Mouse (Mus musculus) megakaryocyte, embryonic 14.5 days (primary cell): ENCODE measurements around the gene Zbtb38. TPM values are rescaled to one million over a fixed set of nuclear protein-coding genes. Genes with fewer than 3 reads are reported as not detected.
A peak's percentile ranks its signal among the peaks of the same experiment; 100 is the strongest.

Experiments used
- H3K27me3 ChIP-seq: replicated peaks from 2 replicates; pipeline ENCODE3; 2012; ENCODE audit warnings: inconsistent platforms
- H3K36me3 ChIP-seq: replicated peaks from 2 replicates; pipeline ENCODE3; 2012; ENCODE audit warnings: low read length, inconsistent platforms, mixed read lengths
- H3K4me1 ChIP-seq: 2 replicates; pipeline ENCODE4 v1.6.1; 2012; ENCODE audit warnings: inconsistent platforms
- H3K4me3 ChIP-seq: replicated peaks from 2 replicates; pipeline ENCODE3; 2012; ENCODE audit warnings: moderate library complexity, mild to moderate bottlenecking, inconsistent platforms
- H3K9me3 ChIP-seq: 2 replicates; pipeline ENCODE4 v1.6.1; 2012; ENCODE audit warnings: inconsistent platforms
- FLI1 ChIP-seq: IDR thresholded peaks from 2 replicates; pipeline ENCODE4 v1.6.1; 2012; ENCODE audit warnings: low read length, inconsistent platforms, mixed read lengths
- GATA1 ChIP-seq: IDR thresholded peaks from 3 replicates; pipeline ENCODE4 v1.6.1; 2012; ENCODE audit warnings: mixed read lengths, low read length, inconsistent platforms, borderline replicate concordance
- polyA plus RNA-seq: library from polyadenylated mRNA; stranded (reverse); fragments of >175 nt; gene quantifications from 2 replicates; pipeline ENCODE4 v1.2.3, GENCODE M21; 2012; ENCODE audit warnings: low replicate concordance; ENCODE audit not compliant: insufficient read depth

Gene Zbtb38
- 1.5 and 2.8 TPM in 2 replicates for polyA plus RNA-seq

- peaks cover 4% of the 10 kb centered on the region for H3K27me3 ChIP-seq
- TF ChIP-seq GATA1 (no peak), FLI1 (no peak)
- H3K36me3 ChIP-seq = peaks cover 6% of the 10 kb centered on the region
- H3K4me1 ChIP-seq = peaks cover 12% of the 10 kb centered on the region
- H3K9me3 ChIP-seq = peaks cover 4% of the 10 kb centered on the region; the same call in 1 of the 2 replicates
- H3K4me3 ChIP-seq = no peak within 1 kb of the TSS
Observed at GRCm38 (mm10) chr9:96752603-96753114, at the start of gene Zbtb38. Zbtb38 (minus strand) TSS chr9:96752831.

- H3K27me3 ChIP-seq = no peaks in the 10 kb centered on the region
- no peak overlapping the region for H3K4me3 ChIP-seq
Observed at GRCm38 (mm10) chr9:96800131-96800825, 47.6 kb upstream of the Zbtb38 start.

GRCm38 (mm10) chr9:96797311-96797710, 44.7 kb upstream of the Zbtb38 start:
- no peak for TF ChIP-seq FLI1
- no peaks in the 10 kb centered on the region for H3K36me3 ChIP-seq
- H3K9me3 ChIP-seq = no peaks in the 10 kb centered on the region
- no peak overlapping the region for H3K4me3 ChIP-seq
- no peaks in the 10 kb centered on the region for H3K27me3 ChIP-seq
- H3K4me1 ChIP-seq = peaks cover 18% of the 10 kb centered on the region

More at GRCm38 (mm10) chr9:96800131-96800825, 47.6 kb upstream of the Zbtb38 start:
- no peaks in the 10 kb centered on the region for H3K9me3 ChIP-seq
- peaks cover 16% of the 10 kb centered on the region for H3K4me1 ChIP-seq
- H3K36me3 ChIP-seq = no peaks in the 10 kb centered on the region
- no peak for TF ChIP-seq FLI1
- TF ChIP-seq GATA1 = no peak

- no peaks in the 10 kb centered on the region for H3K27me3 ChIP-seq
- H3K4me3 ChIP-seq = peak overlapping the region; percentile 78
- no peaks in the 10 kb centered on the region for H3K36me3 ChIP-seq
- H3K4me1 ChIP-seq = peaks cover 17% of the 10 kb centered on the region
- no peaks in the 10 kb centered on the region for H3K9me3 ChIP-seq
- no peak for TF ChIP-seq GATA1
- TF ChIP-seq FLI1 = no peak
Observed at GRCm38 (mm10) chr9:96795399-96795928, 42.8 kb upstream of the Zbtb38 start.

- no peak for TF ChIP-seq FLI1
- Histone ChIP-seq H3K4me1 (peaks cover 11% of the 10 kb centered on the region), H3K27me3 (no peaks in the 10 kb centered on the region), H3K36me3 (no peaks in the 10 kb centered on the region), H3K9me3 (no peaks in the 10 kb centered on the region), H3K4me3 (no peak overlapping the region)
Observed at GRCm38 (mm10) chr9:96794601-96795000, 42.0 kb upstream of the Zbtb38 start.

GRCm38 (mm10) chr9:96792543-96792942, 39.9 kb upstream of the Zbtb38 start:
- no peak for TF ChIP-seq GATA1
- no peak for TF ChIP-seq FLI1

GRCm38 (mm10) chr9:96790389-96791007, 37.9 kb upstream of the Zbtb38 start:
- TF ChIP-seq FLI1 (no peak), GATA1 (no peak)
- H3K36me3 ChIP-seq = no peaks in the 10 kb centered on the region
- no peaks in the 10 kb centered on the region for H3K9me3 ChIP-seq
- H3K27me3 ChIP-seq = peaks cover 6% of the 10 kb centered on the region
- H3K4me1 ChIP-seq = peaks cover 40% of the 10 kb centered on the region
- no peak overlapping the region for H3K4me3 ChIP-seq

More at GRCm38 (mm10) chr9:96792543-96792942, 39.9 kb upstream of the Zbtb38 start:
- Histone ChIP-seq H3K36me3 (no peaks in the 10 kb centered on the region), H3K4me1 (peaks cover 24% of the 10 kb centered on the region), H3K4me3 (no peak overlapping the region), H3K27me3 (peaks cover 6% of the 10 kb centered on the region), H3K9me3 (no peaks in the 10 kb centered on the region)

GRCm38 (mm10) chr9:96789906-96790305, 37.3 kb upstream of the Zbtb38 start:
- TF ChIP-seq GATA1 (no peak), FLI1 (no peak)
- no peaks in the 10 kb centered on the region for H3K36me3 ChIP-seq

GRCm38 (mm10) chr9:96787797-96788196, 35.2 kb upstream of the Zbtb38 start:
- H3K36me3 ChIP-seq = no peaks in the 10 kb centered on the region
- H3K27me3 ChIP-seq = peaks cover 6% of the 10 kb centered on the region
- H3K4me1 ChIP-seq = peaks cover 61% of the 10 kb centered on the region
- no peak for TF ChIP-seq GATA1
- TF ChIP-seq FLI1 = no peak
- H3K9me3 ChIP-seq = no peaks in the 10 kb centered on the region
- peak overlapping the region; percentile 66 for H3K4me3 ChIP-seq

More at GRCm38 (mm10) chr9:96789906-96790305, 37.3 kb upstream of the Zbtb38 start:
- Histone ChIP-seq H3K4me3 (no peak overlapping the region), H3K27me3 (peaks cover 6% of the 10 kb centered on the region), H3K4me1 (peaks cover 42% of the 10 kb centered on the region), H3K9me3 (no peaks in the 10 kb centered on the region)

GRCm38 (mm10) chr9:96785871-96786342, 33.3 kb upstream of the Zbtb38 start:
- H3K4me3 ChIP-seq = no peak overlapping the region
- peaks cover 71% of the 10 kb centered on the region for H3K4me1 ChIP-seq
- H3K36me3 ChIP-seq = no peaks in the 10 kb centered on the region
- peaks cover 6% of the 10 kb centered on the region for H3K27me3 ChIP-seq
- TF ChIP-seq FLI1 (no peak), GATA1 (no peak)
- H3K9me3 ChIP-seq = no peaks in the 10 kb centered on the region

- Histone ChIP-seq H3K9me3 (no peaks in the 10 kb centered on the region), H3K36me3 (no peaks in the 10 kb centered on the region), H3K4me1 (peaks cover 76% of the 10 kb centered on the region), H3K4me3 (peak overlapping the region; percentile 18), H3K27me3 (peaks cover 6% of the 10 kb centered on the region)
- TF ChIP-seq GATA1 = no peak
- TF ChIP-seq FLI1 = no peak
Observed at GRCm38 (mm10) chr9:96785187-96785586, 32.6 kb upstream of the Zbtb38 start.
